Mouse (Mus musculus): ENCODE measurements around the gene Mrtfa. TPM values are rescaled to one million over a fixed set of nuclear protein-coding genes. Genes with fewer than 3 reads are reported as not detected.
A peak's percentile ranks its signal among the peaks of the same experiment; 100 is the strongest.

The Mrtfa gene
- polyA plus RNA-seq, 2 experiments: 3.4 to 4.8 TPM

DNA sequence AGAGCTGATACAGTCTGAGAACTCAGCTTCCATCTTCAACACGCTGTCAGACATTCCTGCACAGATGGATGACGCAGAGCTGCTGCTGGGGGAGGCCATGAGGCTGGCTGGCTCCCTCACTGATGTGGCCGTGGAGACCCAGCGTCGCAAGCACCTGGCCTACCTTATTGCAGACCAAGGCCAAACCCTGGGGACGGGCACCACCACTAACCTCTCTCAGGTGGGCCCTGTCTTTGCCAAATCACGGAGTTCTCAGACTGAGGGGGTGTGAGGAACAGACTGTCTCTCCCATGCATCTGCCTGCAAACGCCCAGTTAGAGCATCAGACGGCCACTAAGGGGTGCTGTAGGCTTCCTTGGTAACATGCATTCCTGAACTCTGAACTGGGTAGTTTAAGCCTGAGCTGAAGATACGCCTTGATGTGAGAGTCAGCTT lies 181.9 kb downstream of the Mrtfa start:
- Histone ChIP-seq H3K9ac (replicated peaks) (no peak overlapping the region), H3K4me3 (ENCODE audit: insufficient read depth in 1 of 2, low read depth in 2 of 2, low read length in 2 of 2) (no peak overlapping the region), H3K27me3 (ENCODE audit: control insufficient read depth, insufficient read depth, low read length) (no peaks in the 10 kb centered on the region), H3K27ac (no peak overlapping the region), H3K36me3 (replicated peaks; ENCODE audit: control insufficient read depth, insufficient read depth, low read depth) (no peaks in the 10 kb centered on the region), H3K4me1 (replicated peaks; ENCODE audit: control insufficient read depth in 2 of 2, insufficient read depth in 2 of 2, low read length in 1 of 2) (no peaks in the 10 kb centered on the region), H3K4me2 (ENCODE audit: low read depth) (no peak overlapping the region), H3K9me3 (ENCODE audit: control insufficient read depth, low read length) (no peaks in the 10 kb centered on the region)
- peak in 1 of 3 experiments; percentile 9 for DNase-seq (ENCODE audit: low read depth in 3 of 3, low spot score in 3 of 3)
- 59% methylated on average over 10 of the region's 10 CpGs for WGBS (ENCODE audit: insufficient replicate concordance)
- TF ChIP-seq EP300 (IDR thresholded peaks at IDR 0.05; ENCODE audit: low read depth) (no peak), CTCF (IDR thresholded peaks at IDR 0.05; ENCODE audit: low read depth) (peak; percentile 64)
- no peak for ATAC-seq (ENCODE audit: insufficient read depth)

- Histone ChIP-seq H3K4me2 (ENCODE audit: low read depth) (no peak overlapping the region), H3K27me3 (ENCODE audit: control insufficient read depth, insufficient read depth, low read length) (no peaks in the 10 kb centered on the region), H3K9ac (replicated peaks) (no peak overlapping the region), H3K4me3 (ENCODE audit: insufficient read depth in 1 of 2, low read depth in 2 of 2, low read length in 2 of 2) (no peak overlapping the region), H3K36me3 (replicated peaks; ENCODE audit: control insufficient read depth, insufficient read depth, low read depth) (no peaks in the 10 kb centered on the region), H3K9me3 (ENCODE audit: control insufficient read depth, low read length) (no peaks in the 10 kb centered on the region), H3K27ac (no peak overlapping the region), H3K4me1 (replicated peaks; ENCODE audit: control insufficient read depth in 2 of 2, insufficient read depth in 2 of 2, low read length in 1 of 2) (peaks cover 0 to 3% of the 10 kb centered on the region in 2 experiments; a peak in 1 of 4 replicates)
- TF ChIP-seq CTCF (IDR thresholded peaks at IDR 0.05; ENCODE audit: low read depth): no peak
- TF ChIP-seq EP300 (IDR thresholded peaks at IDR 0.05; ENCODE audit: low read depth): no peak
- no peak for DNase-seq (ENCODE audit: low read depth in 3 of 3, low spot score in 3 of 3)
- no peak for ATAC-seq (ENCODE audit: insufficient read depth)
- WGBS (ENCODE audit: insufficient replicate concordance): 82% methylated on average over 8 of the region's 8 CpGs
Observed at GRCm38 (mm10) chr15:81007905-81008304, 182.7 kb downstream of the Mrtfa start.

DNA sequence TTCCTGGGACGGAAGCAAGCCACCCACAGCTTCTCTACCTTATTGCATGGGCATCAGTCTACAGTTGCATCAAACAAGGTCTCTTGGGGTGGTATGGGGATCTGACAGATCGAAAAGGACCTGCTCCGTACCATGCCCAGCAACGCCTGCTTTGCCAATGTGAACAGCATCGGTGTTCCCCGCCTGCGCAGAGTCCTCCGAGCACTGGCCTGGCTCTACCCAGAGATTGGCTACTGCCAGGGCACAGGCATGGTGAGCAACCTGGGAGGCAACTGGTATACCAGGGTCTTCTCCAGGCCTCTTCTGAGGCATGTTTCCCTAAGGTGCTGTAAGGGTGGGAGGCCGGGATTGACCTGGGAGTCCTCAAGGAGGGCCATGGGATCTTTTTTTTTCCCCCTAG lies 183.2 kb downstream of the Mrtfa start:
- no peak for TF ChIP-seq CTCF (IDR thresholded peaks at IDR 0.05; ENCODE audit: low read depth)
- no peak for TF ChIP-seq EP300 (IDR thresholded peaks at IDR 0.05; ENCODE audit: low read depth)
- Histone ChIP-seq H3K36me3 (replicated peaks; ENCODE audit: control insufficient read depth, insufficient read depth, low read depth) (no peaks in the 10 kb centered on the region), H3K4me3 (ENCODE audit: insufficient read depth in 1 of 2, low read depth in 2 of 2, low read length in 2 of 2) (no peak overlapping the region), H3K9ac (replicated peaks) (no peak overlapping the region), H3K9me3 (ENCODE audit: control insufficient read depth, low read length) (no peaks in the 10 kb centered on the region), H3K27me3 (ENCODE audit: control insufficient read depth, insufficient read depth, low read length) (no peaks in the 10 kb centered on the region), H3K4me1 (replicated peaks; ENCODE audit: control insufficient read depth in 2 of 2, insufficient read depth in 2 of 2, low read length in 1 of 2) (peaks cover 0 to 3% of the 10 kb centered on the region in 2 experiments; a peak in 1 of 4 replicates), H3K4me2 (ENCODE audit: low read depth) (no peak overlapping the region), H3K27ac (no peak overlapping the region)
- DNase-seq (ENCODE audit: low read depth in 3 of 3, low spot score in 3 of 3) (no peak), ATAC-seq (ENCODE audit: insufficient read depth) (no peak)
- WGBS (ENCODE audit: insufficient replicate concordance): 85% methylated on average over 9 of the region's 9 CpGs

DNA sequence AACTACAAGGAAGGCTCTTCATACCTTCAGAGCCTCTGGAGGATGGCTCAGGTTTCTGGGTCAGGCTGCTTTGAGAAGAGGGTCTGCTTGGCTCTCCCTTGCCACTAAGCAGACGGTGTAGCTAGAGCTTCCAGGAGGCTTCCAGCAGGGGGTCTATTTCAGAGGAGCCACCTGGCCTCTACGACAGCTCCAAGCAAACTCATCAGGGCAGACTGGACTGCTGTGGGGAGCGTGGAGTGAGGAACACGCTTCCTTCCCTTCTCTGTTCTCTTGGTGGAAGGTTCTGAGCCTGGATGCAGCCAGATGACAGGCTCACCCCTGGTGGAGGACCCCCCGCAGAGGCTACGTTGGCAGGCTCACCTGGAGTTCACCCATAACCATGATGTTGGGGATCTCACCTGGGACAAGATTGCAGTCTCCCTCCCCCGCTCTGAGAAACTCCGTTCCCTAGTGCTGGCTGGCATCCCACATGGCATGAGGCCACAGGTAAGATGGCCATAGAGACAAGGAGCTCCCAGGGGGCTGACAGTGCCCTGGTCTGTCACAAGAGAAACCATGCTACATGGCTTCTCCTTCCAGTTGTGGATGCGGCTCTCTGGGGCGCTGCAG lies 184.3 kb downstream of the Mrtfa start:
- ATAC-seq (ENCODE audit: insufficient read depth) (no peak), DNase-seq (ENCODE audit: low read depth in 3 of 3, low spot score in 3 of 3) (no peak)
- TF ChIP-seq EP300 (IDR thresholded peaks at IDR 0.05; ENCODE audit: low read depth): no peak
- Histone ChIP-seq H3K27ac (no peak overlapping the region), H3K9me3 (ENCODE audit: control insufficient read depth, low read length) (no peaks in the 10 kb centered on the region), H3K9ac (replicated peaks) (no peak overlapping the region), H3K4me2 (ENCODE audit: low read depth) (no peak overlapping the region), H3K4me3 (ENCODE audit: insufficient read depth in 1 of 2, low read depth in 2 of 2, low read length in 2 of 2) (no peak overlapping the region), H3K27me3 (ENCODE audit: control insufficient read depth, insufficient read depth, low read length) (no peaks in the 10 kb centered on the region), H3K4me1 (replicated peaks; ENCODE audit: control insufficient read depth in 2 of 2, insufficient read depth in 2 of 2, low read length in 1 of 2) (peaks cover 0 to 3% of the 10 kb centered on the region in 2 experiments; a peak in 1 of 4 replicates), H3K36me3 (replicated peaks; ENCODE audit: control insufficient read depth, insufficient read depth, low read depth) (no peaks in the 10 kb centered on the region)
- 82% methylated on average over 10 of the region's 10 CpGs for WGBS (ENCODE audit: insufficient replicate concordance)

DNA sequence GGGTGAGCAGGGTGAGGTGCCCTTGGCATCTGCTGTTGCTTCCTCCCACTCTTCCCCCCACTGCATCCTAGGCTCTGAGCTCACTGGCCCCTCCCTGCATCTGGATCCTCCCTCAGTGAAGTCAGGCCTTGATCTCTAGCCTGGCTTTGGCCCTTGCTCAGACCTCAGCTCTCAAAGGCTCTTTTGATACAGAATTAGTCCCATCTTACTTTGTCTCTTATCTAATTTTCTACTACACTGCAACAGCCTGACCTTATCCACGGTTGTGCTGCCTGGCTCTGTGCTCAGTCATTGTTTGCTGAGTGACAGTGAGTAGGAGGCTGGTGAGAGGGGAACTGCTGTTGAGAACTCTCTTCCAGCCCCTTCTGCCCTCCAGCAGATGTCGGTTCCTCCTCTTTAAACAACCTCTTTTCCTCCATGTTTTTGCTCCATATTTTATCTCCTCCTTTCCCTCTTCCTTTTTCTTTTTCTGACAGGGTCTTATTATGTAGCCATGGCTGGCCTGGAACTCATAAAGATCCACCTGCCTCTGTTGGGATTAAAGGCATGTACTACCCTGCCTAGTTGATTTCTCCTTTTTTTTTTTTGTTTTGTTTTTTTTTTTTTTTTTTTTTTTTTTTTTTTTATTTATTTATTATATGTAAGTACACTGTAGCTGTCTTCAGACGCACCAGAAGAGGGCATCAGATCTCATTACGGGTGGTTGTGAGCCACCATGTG lies 190.0 kb downstream of the Mrtfa start:
- TF ChIP-seq EP300 (IDR thresholded peaks at IDR 0.05; ENCODE audit: low read depth) (no peak), CTCF (IDR thresholded peaks at IDR 0.05; ENCODE audit: low read depth) (no peak)
- H3K27ac ChIP-seq: no peak overlapping the region

More for the DNA sequence above, 190.0 kb downstream of the Mrtfa start:
- H3K4me2 ChIP-seq (ENCODE audit: low read depth): no peak overlapping the region
- DNase-seq (ENCODE audit: low read depth in 3 of 3, low spot score in 3 of 3) (no peak), ATAC-seq (ENCODE audit: insufficient read depth) (peak; percentile 53)
- H3K9me3 ChIP-seq (ENCODE audit: control insufficient read depth, low read length): no peaks in the 10 kb centered on the region
- peaks cover 10 to 21% of the 10 kb centered on the region in 2 experiments for H3K4me1 ChIP-seq (replicated peaks; ENCODE audit: control insufficient read depth in 2 of 2, insufficient read depth in 2 of 2, low read length in 1 of 2)
- H3K27me3 ChIP-seq (ENCODE audit: control insufficient read depth, insufficient read depth, low read length): no peaks in the 10 kb centered on the region
- no peak overlapping the region for H3K4me3 ChIP-seq (ENCODE audit: insufficient read depth in 1 of 2, low read depth in 2 of 2, low read length in 2 of 2)
- WGBS (ENCODE audit: insufficient replicate concordance): 2% methylated on average over 2 of the region's 4 CpGs
- no peaks in the 10 kb centered on the region for H3K36me3 ChIP-seq (replicated peaks; ENCODE audit: control insufficient read depth, insufficient read depth, low read depth)
- H3K9ac ChIP-seq (replicated peaks): no peak overlapping the region

All from liver, embryonic 14.5 days (tissue).